Mouse (Mus musculus) C2C12 (cell line): ENCODE measurements around the gene Rbm6. TPM values are rescaled to one million over a fixed set of nuclear protein-coding genes. Genes with fewer than 3 reads are reported as not detected.

Experiments used
- H3K27me3 ChIP-seq: one replicate; pipeline ENCODE4 v1.6.1; 2011; ENCODE audit not compliant: control insufficient read depth, insufficient read depth, insufficient read length
- H3K36me3 ChIP-seq: one replicate; pipeline ENCODE4 v1.6.1; 2011; ENCODE audit not compliant: control insufficient read depth, insufficient read depth
- H3K4me3 ChIP-seq: one replicate; pipeline ENCODE4 v1.5.1; 2011; ENCODE audit warnings: mild to moderate bottlenecking, control low read depth; ENCODE audit not compliant: poor library complexity, insufficient read depth, severe bottlenecking
- H3K79me2 ChIP-seq: one replicate; pipeline ENCODE4 v1.6.1; 2011; ENCODE audit not compliant: control insufficient read depth, insufficient read depth
- H3K79me3 ChIP-seq: one replicate; pipeline ENCODE4 v1.6.1; 2011; ENCODE audit warnings: low read depth, control low read depth
- H3ac ChIP-seq: one replicate; pipeline ENCODE3; 2011; ENCODE audit warnings: low read depth; ENCODE audit not compliant: control insufficient read depth, insufficient read length
- CEBPB ChIP-seq: IDR thresholded peaks from one replicate; pipeline ENCODE4 v1.6.1; 2011; ENCODE audit warnings: low read depth, mild to moderate bottlenecking, control low read depth, moderate library complexity
- CTCF ChIP-seq: IDR thresholded peaks from one replicate; pipeline ENCODE4 v1.5.1; 2011; ENCODE audit not compliant: control insufficient read depth, insufficient read depth, insufficient read length
- FOSL1 ChIP-seq: IDR thresholded peaks from one replicate; pipeline ENCODE4 v1.8.0; 2011; ENCODE audit warnings: mild to moderate bottlenecking, low read length; ENCODE audit not compliant: poor library complexity, insufficient read depth, severe bottlenecking
- MAX ChIP-seq: IDR thresholded peaks from one replicate; pipeline ENCODE4 v1.6.1; 2011; ENCODE audit warnings: mild to moderate bottlenecking, control low read depth
- MYOD1 ChIP-seq: IDR thresholded peaks from one replicate; pipeline ENCODE4 v1.6.1; 2011; ENCODE audit warnings: low read depth; ENCODE audit not compliant: control insufficient read depth, insufficient read length
- MYOG ChIP-seq: IDR thresholded peaks from one replicate; pipeline ENCODE4 v1.6.1; 2011; ENCODE audit not compliant: control insufficient read depth, insufficient read length; ENCODE audit errors: extremely low read depth
- USF1 ChIP-seq: IDR thresholded peaks from one replicate; pipeline ENCODE4 v1.6.1; 2011; ENCODE audit warnings: low read depth, mild to moderate bottlenecking, control low read depth, moderate library complexity
- polyA plus RNA-seq: library from polyadenylated mRNA; unstranded; fragments of >200 nt; fragmentation: generic; extraction: Trizol; gene quantifications from one replicate; pipeline ENCODE4 v1.2.1, GENCODE M21; 2012; ENCODE audit warnings: missing spikeins

Rbm6 gene
- polyA plus RNA-seq, 1 experiment = 12.9 TPM

- Histone ChIP-seq H3K36me3 (no peaks in the 10 kb centered on the region), H3K79me3 (no peaks in the 10 kb centered on the region), H3K27me3 (no peaks in the 10 kb centered on the region), H3K4me3 (no peak overlapping the region), H3K79me2 (no peaks in the 10 kb centered on the region), H3ac (no peak overlapping the region)
- TF ChIP-seq CTCF (peak; percentile 91), USF1 (no peak), MYOG (no peak)
Observed at GRCm38 (mm10) chr9:107904726-107905125, 31.7 kb upstream of the Rbm6 start.

GRCm38 (mm10) chr9:107901627-107901914, 28.5 kb upstream of the Rbm6 start:
- Histone ChIP-seq H3K36me3 (no peaks in the 10 kb centered on the region), H3ac (no peak overlapping the region), H3K4me3 (no peak overlapping the region), H3K27me3 (no peaks in the 10 kb centered on the region), H3K79me2 (no peaks in the 10 kb centered on the region), H3K79me3 (no peaks in the 10 kb centered on the region)
- no peak for TF ChIP-seq CTCF
- TF ChIP-seq CEBPB = no peak
- no peak for TF ChIP-seq MYOG

- Histone ChIP-seq H3K79me2 (no peaks in the 10 kb centered on the region), H3ac (no peak overlapping the region), H3K36me3 (no peaks in the 10 kb centered on the region), H3K27me3 (no peaks in the 10 kb centered on the region), H3K79me3 (no peaks in the 10 kb centered on the region), H3K4me3 (no peak overlapping the region)
- TF ChIP-seq CTCF (no peak), USF1 (no peak), MYOG (no peak), FOSL1 (no peak), MAX (no peak), CEBPB (no peak), MYOD1 (no peak)
Observed at GRCm38 (mm10) chr9:107900840-107901626, 28.0 kb upstream of the Rbm6 start.

GRCm38 (mm10) chr9:107899855-107900254, 26.8 kb upstream of the Rbm6 start:
- Histone ChIP-seq H3K79me2 (no peaks in the 10 kb centered on the region), H3K36me3 (no peaks in the 10 kb centered on the region), H3K27me3 (no peaks in the 10 kb centered on the region), H3K4me3 (no peak overlapping the region), H3K79me3 (no peaks in the 10 kb centered on the region), H3ac (no peak overlapping the region)
- TF ChIP-seq MAX (no peak), USF1 (no peak), FOSL1 (no peak), CEBPB (no peak), MYOG (no peak)

- Histone ChIP-seq H3K27me3 (no peaks in the 10 kb centered on the region), H3K79me2 (no peaks in the 10 kb centered on the region), H3ac (no peak overlapping the region), H3K79me3 (no peaks in the 10 kb centered on the region), H3K4me3 (no peak overlapping the region), H3K36me3 (no peaks in the 10 kb centered on the region)
- TF ChIP-seq MYOD1 (no peak), USF1 (no peak)
Observed at GRCm38 (mm10) chr9:107898563-107898962, 25.5 kb upstream of the Rbm6 start.

GRCm38 (mm10) chr9:107891023-107891422, 18.0 kb upstream of the Rbm6 start:
- H3K36me3 ChIP-seq = no peaks in the 10 kb centered on the region
- TF ChIP-seq MYOD1 = no peak
- TF ChIP-seq MYOG = no peak
- TF ChIP-seq USF1 = no peak
- TF ChIP-seq FOSL1 = no peak
- H3K4me3 ChIP-seq = no peak overlapping the region
- no peaks in the 10 kb centered on the region for H3K79me2 ChIP-seq
- no peaks in the 10 kb centered on the region for H3K79me3 ChIP-seq
- H3ac ChIP-seq = no peak overlapping the region
- H3K27me3 ChIP-seq = no peaks in the 10 kb centered on the region
